Mouse (Mus musculus): ENCODE measurements around the gene Sp2. TPM values are rescaled to one million over a fixed set of nuclear protein-coding genes. Genes with fewer than 3 reads are reported as not detected.

The Sp2 gene
- polyA plus RNA-seq, 2 experiments, result 7.7 to 13.7 TPM

- TF ChIP-seq CTCF (IDR thresholded peaks at IDR 0.05; ENCODE audit: low read depth) (no peak), EP300 (IDR thresholded peaks at IDR 0.05; ENCODE audit: low read depth) (peak; percentile 70)
- no peaks in the 10 kb centered on the region for H3K9me3 ChIP-seq (ENCODE audit: control insufficient read depth, low read length)
- H3K27ac ChIP-seq, result peak overlapping the region; percentile 69
- ATAC-seq (ENCODE audit: insufficient read depth) (peak; percentile 60), DNase-seq (ENCODE audit: low read depth in 3 of 3, low spot score in 3 of 3) (no peak)
- H3K27me3 ChIP-seq (ENCODE audit: control insufficient read depth, insufficient read depth, low read length), result no peaks in the 10 kb centered on the region
- WGBS (ENCODE audit: insufficient replicate concordance), result 16% methylated on average over 9 of the region's 9 CpGs
- H3K36me3 ChIP-seq (replicated peaks; ENCODE audit: control insufficient read depth, insufficient read depth, low read depth), result no peaks in the 10 kb centered on the region
- 0 out of 4 replicates have a peak overlapping the region, but pooled peaks of 1 of the 2 experiments have one; percentile 6 for H3K4me3 ChIP-seq (ENCODE audit: insufficient read depth in 1 of 2, low read depth in 2 of 2, low read length in 2 of 2)
- H3K4me2 ChIP-seq (ENCODE audit: low read depth), result peak overlapping the region; percentile 47
- peak overlapping the region; percentile 24 for H3K9ac ChIP-seq (replicated peaks)
- peaks cover 77 to 83% of the 10 kb centered on the region in 2 experiments for H3K4me1 ChIP-seq (replicated peaks; ENCODE audit: control insufficient read depth in 2 of 2, insufficient read depth in 2 of 2, low read length in 1 of 2)
Measured at GRCm38 (mm10) chr11:96929766-96930331, 52.9 kb downstream of the Sp2 start.

GRCm38 (mm10) chr11:96929096-96929765, 53.5 kb downstream of the Sp2 start:
- no peaks in the 10 kb centered on the region for H3K9me3 ChIP-seq (ENCODE audit: control insufficient read depth, low read length)
- TF ChIP-seq EP300 (IDR thresholded peaks at IDR 0.05; ENCODE audit: low read depth) (no peak), CTCF (IDR thresholded peaks at IDR 0.05; ENCODE audit: low read depth) (no peak)
- peak overlapping the region; percentile 24 for H3K9ac ChIP-seq (replicated peaks)
- H3K4me2 ChIP-seq (ENCODE audit: low read depth), result peak overlapping the region; percentile 47
- DNase-seq (ENCODE audit: low read depth in 3 of 3, low spot score in 3 of 3), result no peak
- ATAC-seq (ENCODE audit: insufficient read depth), result no peak
- H3K4me3 ChIP-seq (ENCODE audit: insufficient read depth in 1 of 2, low read depth in 2 of 2, low read length in 2 of 2), result no peak overlapping the region
- H3K27me3 ChIP-seq (ENCODE audit: control insufficient read depth, insufficient read depth, low read length), result no peaks in the 10 kb centered on the region
- peaks cover 77 to 83% of the 10 kb centered on the region in 2 experiments for H3K4me1 ChIP-seq (replicated peaks; ENCODE audit: control insufficient read depth in 2 of 2, insufficient read depth in 2 of 2, low read length in 1 of 2)
- H3K36me3 ChIP-seq (replicated peaks; ENCODE audit: control insufficient read depth, insufficient read depth, low read depth), result no peaks in the 10 kb centered on the region
- H3K27ac ChIP-seq, result peak overlapping the region; percentile 69
- WGBS (ENCODE audit: insufficient replicate concordance), result 47% methylated on average over 13 of the region's 13 CpGs

DNA sequence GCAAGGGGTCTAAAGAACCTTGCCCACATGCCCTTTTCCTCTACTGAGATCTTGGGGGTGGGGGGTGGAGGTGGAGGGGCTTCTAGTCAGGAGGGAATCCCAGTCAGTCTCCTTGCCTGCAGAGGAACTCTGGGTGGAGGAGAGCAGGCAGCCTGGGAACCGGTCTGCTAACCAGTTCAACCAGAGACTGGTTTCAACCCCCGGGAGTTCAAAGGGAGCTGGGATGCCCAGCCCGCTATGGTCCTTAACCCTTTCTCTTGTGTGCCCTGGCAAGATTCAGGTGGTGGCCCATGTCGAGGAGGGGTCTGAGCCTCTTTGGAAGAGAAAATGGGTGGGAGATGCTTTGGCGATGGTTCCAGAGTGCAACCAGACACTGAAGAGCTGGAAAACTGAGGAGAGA, 54.1 kb downstream of the Sp2 start:
- no peak overlapping the region for H3K27ac ChIP-seq
- ATAC-seq (ENCODE audit: insufficient read depth), result no peak
- H3K9ac ChIP-seq (replicated peaks), result no peak overlapping the region
- 43% methylated on average over 5 of the region's 5 CpGs for WGBS (ENCODE audit: insufficient replicate concordance)
- H3K4me2 ChIP-seq (ENCODE audit: low read depth), result no peak overlapping the region
- H3K27me3 ChIP-seq (ENCODE audit: control insufficient read depth, insufficient read depth, low read length), result no peaks in the 10 kb centered on the region
- peaks cover 78 to 81% of the 10 kb centered on the region in 2 experiments for H3K4me1 ChIP-seq (replicated peaks; ENCODE audit: control insufficient read depth in 2 of 2, insufficient read depth in 2 of 2, low read length in 1 of 2)
- H3K36me3 ChIP-seq (replicated peaks; ENCODE audit: control insufficient read depth, insufficient read depth, low read depth), result no peaks in the 10 kb centered on the region
- H3K9me3 ChIP-seq (ENCODE audit: control insufficient read depth, low read length), result no peaks in the 10 kb centered on the region
- no peak for TF ChIP-seq EP300 (IDR thresholded peaks at IDR 0.05; ENCODE audit: low read depth)
- no peak for TF ChIP-seq CTCF (IDR thresholded peaks at IDR 0.05; ENCODE audit: low read depth)
- no peak for DNase-seq (ENCODE audit: low read depth in 3 of 3, low spot score in 3 of 3)
- no peak overlapping the region for H3K4me3 ChIP-seq (ENCODE audit: insufficient read depth in 1 of 2, low read depth in 2 of 2, low read length in 2 of 2)

GRCm38 (mm10) chr11:96928088-96928487, 54.7 kb downstream of the Sp2 start, which contains the start of gene Prr15l:
Gene Prr15l, plus strand, starts transcription at chr11:96928104.
- no peaks in the 10 kb centered on the region for H3K9me3 ChIP-seq (ENCODE audit: control insufficient read depth, low read length)
- DNase-seq (ENCODE audit: low read depth in 3 of 3, low spot score in 3 of 3) (no peak), ATAC-seq (ENCODE audit: insufficient read depth) (no peak)
- TF ChIP-seq EP300 (IDR thresholded peaks at IDR 0.05; ENCODE audit: low read depth), result no peak
- no peak for TF ChIP-seq CTCF (IDR thresholded peaks at IDR 0.05; ENCODE audit: low read depth)
- H3K27ac ChIP-seq, result peak within 1 kb of the TSS; percentile 94
- H3K27me3 ChIP-seq (ENCODE audit: control insufficient read depth, insufficient read depth, low read length), result no peaks in the 10 kb centered on the region
- H3K36me3 ChIP-seq (replicated peaks; ENCODE audit: control insufficient read depth, insufficient read depth, low read depth), result no peaks in the 10 kb centered on the region
- 0 out of 2 replicates have a peak within 1 kb of the TSS, but pooled peaks have one; percentile 14 for H3K4me2 ChIP-seq (ENCODE audit: low read depth)
- no peak within 1 kb of the TSS; the same call in none of the 2 replicates for H3K9ac ChIP-seq (replicated peaks)
- H3K4me1 ChIP-seq (replicated peaks; ENCODE audit: control insufficient read depth in 2 of 2, insufficient read depth in 2 of 2, low read length in 1 of 2), result peaks cover 75 to 80% of the 10 kb centered on the region in 2 experiments
- no peak within 1 kb of the TSS for H3K4me3 ChIP-seq (ENCODE audit: insufficient read depth in 1 of 2, low read depth in 2 of 2, low read length in 2 of 2)
- 70% methylated on average over 2 of the region's 2 CpGs for WGBS (ENCODE audit: insufficient replicate concordance)

DNA sequence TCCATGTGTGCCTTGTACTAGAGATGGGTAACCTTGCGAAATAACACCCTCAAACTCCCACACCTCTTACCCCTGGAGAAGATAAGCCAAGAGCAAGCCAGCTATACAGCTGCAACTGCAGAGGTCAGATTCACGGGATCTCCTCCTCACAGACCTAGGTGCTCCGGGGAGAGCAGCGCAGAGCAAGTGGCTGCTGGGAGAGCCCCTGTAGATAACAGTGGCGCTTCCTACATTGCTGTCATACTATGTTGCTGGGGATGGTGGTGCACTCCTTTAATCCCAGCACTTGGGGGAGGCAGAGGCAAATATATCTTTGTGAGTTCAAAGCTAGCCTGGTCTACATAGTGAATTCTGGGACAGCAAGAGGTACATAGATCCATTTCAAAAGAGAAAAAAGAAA, 56.2 kb downstream of the Sp2 start:
- WGBS (ENCODE audit: insufficient replicate concordance), result 20% methylated on average over 5 of the region's 5 CpGs
- ATAC-seq (ENCODE audit: insufficient read depth), result peak; percentile 84
- peak; percentile 73 to 78 (median 77) for DNase-seq (ENCODE audit: low read depth in 3 of 3, low spot score in 3 of 3)
- Histone ChIP-seq H3K27ac (peak overlapping the region; percentile 94), H3K9me3 (ENCODE audit: control insufficient read depth, low read length) (no peaks in the 10 kb centered on the region), H3K4me2 (ENCODE audit: low read depth) (peak overlapping the region; percentile 35), H3K9ac (replicated peaks) (peak overlapping the region; percentile 46), H3K4me1 (replicated peaks; ENCODE audit: control insufficient read depth in 2 of 2, insufficient read depth in 2 of 2, low read length in 1 of 2) (peaks cover 66 to 75% of the 10 kb centered on the region in 2 experiments), H3K36me3 (replicated peaks; ENCODE audit: control insufficient read depth, insufficient read depth, low read depth) (no peaks in the 10 kb centered on the region), H3K27me3 (ENCODE audit: control insufficient read depth, insufficient read depth, low read length) (no peaks in the 10 kb centered on the region), H3K4me3 (ENCODE audit: insufficient read depth in 1 of 2, low read depth in 2 of 2, low read length in 2 of 2) (no peak overlapping the region)
- TF ChIP-seq EP300 (IDR thresholded peaks at IDR 0.05; ENCODE audit: low read depth) (peak; percentile 89), CTCF (IDR thresholded peaks at IDR 0.05; ENCODE audit: low read depth) (peak; percentile 60)

Data from liver, embryonic 14.5 days (tissue).